Mouse (Mus musculus) testis, adult 2 months (tissue): Measurements from ENCODE around the gene Fam129a.

Experiments used
- CTCF ChIP-seq: fragments of 200-500 bp; IDR thresholded peaks from 2 replicates; pipeline ENCODE4 v1.5.1; 2012; ENCODE audit warnings: low read depth, mild to moderate bottlenecking, inconsistent platforms, low read length, moderate library complexity; ENCODE audit not compliant: control insufficient read depth, insufficient read depth, insufficient replicate concordance
- POLR2A ChIP-seq: fragments of 200-500 bp; IDR thresholded peaks from 2 replicates; pipeline ENCODE4 v1.6.1; 2012; ENCODE audit warnings: low read depth, mild to moderate bottlenecking, inconsistent platforms, low read length, moderate library complexity; ENCODE audit not compliant: control insufficient read depth

DNA sequence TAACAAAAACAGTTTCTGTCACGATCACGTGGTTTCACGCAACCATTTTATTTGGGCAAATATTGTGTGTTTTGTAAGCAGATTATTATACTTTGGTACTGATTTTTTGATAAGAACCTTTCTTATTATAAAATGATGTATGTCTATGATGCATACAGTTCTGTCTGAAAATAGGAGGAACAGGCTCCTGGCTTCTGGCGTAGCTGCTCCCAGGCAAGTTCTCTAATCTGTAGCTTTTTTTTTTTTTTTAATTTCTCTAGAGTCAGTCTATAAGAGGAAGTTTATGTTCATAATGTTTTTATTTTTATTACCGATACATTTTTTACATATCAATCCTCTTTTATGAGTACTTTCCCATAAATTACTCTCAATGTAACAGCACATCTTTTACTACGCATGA is 44.6 kb downstream of the Fam129a start:
- TF ChIP-seq CTCF (no peak), POLR2A (no peak)
